Mouse (Mus musculus) stomach, postnatal 0 days (tissue): ENCODE results near the gene Cd3g.

Experiments
- CTCF ChIP-seq: IDR thresholded peaks from 2 replicates; pipeline ENCODE4 v1.5.1; 2016; ENCODE audit warnings: antibody characterized with exemption, low read depth, mild to moderate bottlenecking, moderate library complexity
- EP300 ChIP-seq: optimal IDR thresholded peaks from 2 replicates; pipeline ENCODE3; 2016; ENCODE audit warnings: antibody characterized with exemption

GRCm38 (mm10) chr9:44921123-44921468, 59.1 kb downstream of the Cd3g start:
- no peak for TF ChIP-seq CTCF
- TF ChIP-seq EP300, result no peak
